Mouse (Mus musculus) MEL (cell line): ENCODE measurements around the gene Gpsm3.

Source experiments
- CTCF ChIP-seq, 3 experiments: IDR thresholded peaks in 2 of 3; conservative IDR thresholded peaks in 1 of 3; 2 replicates each; pipeline ENCODE4 v1.5.1; 2011 to 2012; ENCODE audit warnings: low read length in 3 of 3, low read depth in 2 of 3, mild to moderate bottlenecking in 2 of 3, improper control_type of control experiment in 1 of 3, inconsistent platforms in 1 of 3, mixed read lengths in 1 of 3, moderate library complexity in 1 of 3; ENCODE audit not compliant: control insufficient read depth in 1 of 3, insufficient read depth in 1 of 3, poor library complexity in 1 of 3, severe bottlenecking in 1 of 3
- EP300 ChIP-seq, 2 experiments: IDR thresholded peaks; 2 replicates each; pipeline ENCODE4 v1.6.1; 2011; ENCODE audit warnings: improper control_type of control experiment in 2 of 2, low read length in 2 of 2, low read depth in 1 of 2, mild to moderate bottlenecking in 1 of 2
- GABPA ChIP-seq: IDR thresholded peaks from 2 replicates; pipeline ENCODE4 v1.6.1; 2012; ENCODE audit warnings: low read depth, mild to moderate bottlenecking, inconsistent platforms, low read length, improper control_type of control experiment, moderate library complexity
- GATA1 ChIP-seq: IDR thresholded peaks from 2 replicates; pipeline ENCODE4 v1.6.1; 2011; ENCODE audit warnings: low read depth, low read length, improper control_type of control experiment
- POLR2A ChIP-seq, 2 experiments: IDR thresholded peaks; 2 replicates each; pipeline ENCODE4 v1.6.1; 2011 to 2012; ENCODE audit warnings: low read length in 2 of 2, mild to moderate bottlenecking in 2 of 2, control low read depth in 1 of 2, improper control_type of control experiment in 1 of 2, low read depth in 1 of 2, moderate library complexity in 1 of 2; ENCODE audit not compliant: control insufficient read depth in 1 of 2, insufficient read depth in 1 of 2, poor library complexity in 1 of 2
- POLR2AphosphoS2 ChIP-seq: IDR thresholded peaks from 2 replicates; pipeline ENCODE4 v1.6.1; 2011; ENCODE audit warnings: low read length, improper control_type of control experiment

GRCm38 (mm10) chr17:34564796-34565195 lies 24.8 kb upstream of the Gpsm3 start:
- TF ChIP-seq POLR2A (IDR thresholded peaks at IDR 0.05; ENCODE audit: control insufficient read depth in 1 of 2, insufficient read depth in 1 of 2, low read depth in 1 of 2, low read length in 2 of 2, poor library complexity in 1 of 2) (no peak), POLR2AphosphoS2 (no peak), CTCF (IDR thresholded peaks at IDR 0.05 in 2 of 3, conservative IDR thresholded peaks at IDR 0.05 in 1 of 3; ENCODE audit: control insufficient read depth in 1 of 3, insufficient read depth in 1 of 3, low read depth in 2 of 3, low read length in 3 of 3, poor library complexity in 1 of 3, severe bottlenecking in 1 of 3) (no peak), EP300 (IDR thresholded peaks at IDR 0.05; ENCODE audit: low read depth in 1 of 2, low read length in 2 of 2) (no peak), GABPA (no peak), GATA1 (no peak)
